32 mouse cellular contexts compared by ENCODE assay signal in the genomic region with DNA sequence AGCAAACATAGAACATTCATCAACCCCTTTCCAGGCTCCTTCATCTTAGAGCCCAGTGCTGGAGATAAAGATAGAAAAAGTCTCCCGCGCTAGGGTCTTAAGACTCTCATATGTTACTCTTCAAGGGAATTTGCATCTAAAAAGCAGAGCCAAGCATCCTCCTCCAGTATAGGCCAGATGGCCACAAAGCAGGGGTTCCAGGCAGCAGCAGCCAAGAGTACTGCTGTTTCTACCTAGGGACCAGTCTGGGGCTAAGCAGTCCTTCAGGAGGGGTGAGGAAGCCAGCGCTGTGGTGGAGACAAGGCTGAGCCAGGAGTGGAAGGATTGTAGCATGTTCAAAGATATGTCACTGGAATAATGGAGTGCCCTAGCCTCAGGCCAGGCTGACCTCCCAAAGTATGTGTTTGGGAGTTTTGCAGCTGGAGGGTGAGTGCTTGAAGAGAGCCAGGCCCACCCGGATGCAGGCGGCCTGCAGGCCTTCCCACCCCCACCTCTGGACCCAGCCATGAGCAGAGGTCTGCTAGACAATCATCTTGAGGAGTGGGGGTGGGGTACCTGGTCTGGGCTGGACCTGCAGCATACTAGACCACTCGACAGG.
DNase-seq lines count a peak whose midpoint lies in the region; ATAC-seq and TF ChIP-seq lines count a peak whose summit lies in the region.
"Had no signal": no experiment of that assay in that cellular context is flagged by ENCODE, and none has a peak within 500 bp of the region (broad histone marks: within the 10 kb centered on the region; RNA-seq: fewer than 3 reads in every experiment).

No protein-coding gene starts in this region.

- TF ChIP-seq EP300 in lung, postnatal 0 days (IDR thresholded peaks at IDR 0.05): no peak

- WGBS in kidney, embryonic 15.5 days: 76% methylated on average over 6 of the region's 6 CpGs
- WGBS in lung, postnatal 0 days: 50% methylated on average over 6 of the region's 6 CpGs
- 55% methylated on average over 6 of the region's 6 CpGs for WGBS in lung, adult 2 months
- 66% methylated on average over 6 of the region's 6 CpGs for WGBS in limb, embryonic 10.5 days

- ATAC-seq in kidney, embryonic 15.5 days (replicated peaks; ENCODE audit: low FRiP score): peak; percentile 52; the same call in 1 of the 2 replicates
- ATAC-seq in lung, postnatal 0 days: peak; percentile 12; the same call in 1 of the 2 replicates
- ATAC-seq: activated CD4-positive, CD25-positive, alpha-beta regulatory T cell, adult 4 months; forebrain, embryonic 15.5 days; liver, embryonic 12.5 days; liver, postnatal 0 days; midbrain, embryonic 16.5 days had no signal

- no peak overlapping the region for H3K4me2 ChIP-seq in kidney, embryonic 15.5 days
- no peak overlapping the region for H3K4me2 ChIP-seq in lung, postnatal 0 days (replicated peaks; ENCODE audit: low read depth, low read length)
- H3K4me2 ChIP-seq: embryonic facial prominence, embryonic 12.5 days; forebrain, embryonic 15.5 days; heart, embryonic 13.5 days; hindbrain, embryonic 14.5 days; liver, embryonic 12.5 days; midbrain, embryonic 11.5 days had no signal

- H3K27me3 ChIP-seq in kidney, embryonic 15.5 days: 0 out of 2 replicates have a peak, but pooled peaks cover 7% of the 10 kb centered on the region
- H3K27me3 ChIP-seq in lung, postnatal 0 days (replicated peaks; ENCODE audit: insufficient read depth, low read length): no peaks in the 10 kb centered on the region
- H3K27me3 ChIP-seq in limb, embryonic 10.5 days (ENCODE audit: low read depth, poor library complexity, severe bottlenecking): no peaks in the 10 kb centered on the region
- H3K27me3 ChIP-seq: embryonic facial prominence, embryonic 12.5 days; forebrain, embryonic 15.5 days; liver, embryonic 12.5 days had no signal

- H3K4me3 ChIP-seq in kidney, embryonic 15.5 days (replicated peaks): no peak overlapping the region
- no peak overlapping the region for H3K4me3 ChIP-seq in lung, postnatal 0 days (ENCODE audit: low read depth, low read length)
- no peak overlapping the region for H3K4me3 ChIP-seq in lung, adult 2 months (replicated peaks; ENCODE audit: extremely low read depth, low read depth, low read length)
- no peak overlapping the region for H3K4me3 ChIP-seq in limb, embryonic 10.5 days
- H3K4me3 ChIP-seq: embryonic facial prominence, embryonic 12.5 days; forebrain, embryonic 10.5 days; forebrain, embryonic 15.5 days; gastrocnemius, adult 2 months; heart, adult 2 months; heart, embryonic 13.5 days; left cerebral cortex, adult 2 months; liver, embryonic 12.5 days had no signal

- no peak for TF ChIP-seq POLR2A in lung, adult 2 months (IDR thresholded peaks at IDR 0.05; ENCODE audit: borderline replicate concordance, extremely low read depth, low read depth, low read length)

- H3K27ac ChIP-seq in kidney, embryonic 15.5 days: no peak overlapping the region
- no peak overlapping the region for H3K27ac ChIP-seq in lung, postnatal 0 days (ENCODE audit: low read length)
- peak overlapping the region; percentile 38; the same call in 1 of the 2 replicates for H3K27ac ChIP-seq in limb, embryonic 10.5 days
- H3K27ac ChIP-seq: embryonic facial prominence, embryonic 12.5 days; forebrain, embryonic 10.5 days; forebrain, embryonic 15.5 days; gastrocnemius, adult 2 months; heart, adult 2 months; heart, embryonic 13.5 days; hindbrain, embryonic 14.5 days; left cerebral cortex, adult 2 months; liver, embryonic 12.5 days had no signal

- H3K36me3 ChIP-seq in kidney, embryonic 15.5 days: no peaks in the 10 kb centered on the region
- no peaks in the 10 kb centered on the region for H3K36me3 ChIP-seq in lung, postnatal 0 days (ENCODE audit: insufficient read depth, low read length)
- H3K36me3 ChIP-seq in limb, embryonic 10.5 days: no peaks in the 10 kb centered on the region
- H3K36me3 ChIP-seq: embryonic facial prominence, embryonic 12.5 days; forebrain, embryonic 10.5 days; forebrain, embryonic 15.5 days; heart, embryonic 13.5 days; liver, embryonic 12.5 days had no signal

- H3K9me3 ChIP-seq in kidney, embryonic 15.5 days (replicated peaks): no peaks in the 10 kb centered on the region
- no peaks in the 10 kb centered on the region for H3K9me3 ChIP-seq in lung, postnatal 0 days (ENCODE audit: low read length)
- no peaks in the 10 kb centered on the region for H3K9me3 ChIP-seq in limb, embryonic 10.5 days (replicated peaks)
- H3K9me3 ChIP-seq: embryonic facial prominence, embryonic 12.5 days; forebrain, embryonic 10.5 days; forebrain, embryonic 15.5 days; heart, embryonic 13.5 days; liver, embryonic 12.5 days had no signal

- no peaks in the 10 kb centered on the region for H3K4me1 ChIP-seq in kidney, embryonic 15.5 days
- H3K4me1 ChIP-seq in lung, postnatal 0 days (ENCODE audit: insufficient read depth, low read depth, low read length): no peaks in the 10 kb centered on the region
- H3K4me1 ChIP-seq in lung, adult 2 months (ENCODE audit: control insufficient read depth, insufficient read depth, low read length): no peaks in the 10 kb centered on the region
- peaks cover 21% of the 10 kb centered on the region for H3K4me1 ChIP-seq in limb, embryonic 10.5 days
- H3K4me1 ChIP-seq: forebrain, embryonic 10.5 days; forebrain, embryonic 15.5 days; heart, embryonic 13.5 days; liver, embryonic 12.5 days had no signal

- no peak for DNase-seq in kidney, adult 11 months
- no peak for DNase-seq in lung, postnatal 0 days (ENCODE audit: low spot score)
- no peak for DNase-seq in lung, adult 2 months
- DNase-seq in limb, embryonic 10.5 days (ENCODE audit: low spot score): peak; percentile 34
- peak; percentile 27 for DNase-seq in ovary, postnatal 14 days (ENCODE audit: low spot score)
- DNase-seq in spleen, adult 12 weeks (ENCODE audit: low spot score): no peak
- no peak for DNase-seq in right cerebral cortex, postnatal 36 days (ENCODE audit: low spot score in 2 of 2)
- DNase-seq: adrenal gland, adult 2 months; adrenal gland, postnatal 36 days; B cell, adult 2 months; cerebellum, adult 18-20 months; gastrocnemius, adult 2 months; gastrocnemius, postnatal 36 days; heart, adult 2 months; heart, postnatal 10 days; kidney, adult 8-10 months; kidney, postnatal 25 days; liver, postnatal 0 days; retina, postnatal 1 day; right cerebral cortex, postnatal 14 days; spleen, adult 18-20 months had no signal

- no peak for TF ChIP-seq CTCF in lung, postnatal 0 days (IDR thresholded peaks at IDR 0.05)
- TF ChIP-seq CTCF in lung, adult 2 months (IDR thresholded peaks at IDR 0.05; ENCODE audit: insufficient read depth, low read length): no peak

- H3K9ac ChIP-seq in kidney, embryonic 15.5 days: no peak overlapping the region
- no peak overlapping the region for H3K9ac ChIP-seq in lung, postnatal 0 days (replicated peaks; ENCODE audit: low read depth)
- H3K9ac ChIP-seq: embryonic facial prominence, embryonic 12.5 days; forebrain, embryonic 15.5 days; heart, embryonic 13.5 days; hindbrain, embryonic 14.5 days; liver, embryonic 12.5 days; liver, postnatal 0 days had no signal

Comparison
In these comparisons a context has a peak if more than half of its experiments do, and no peak if none do; other contexts are left out.
1. DNase-seq: peak in limb, embryonic 10.5 days (single experiment) and ovary, postnatal 14 days (single experiment); none in kidney, adult 11 months (single experiment), lung, postnatal 0 days (single experiment), lung, adult 2 months (single experiment), spleen, adult 12 weeks (single experiment) and right cerebral cortex, postnatal 36 days (0 of 2).